Mouse (Mus musculus) adrenal gland, adult 2 months (tissue): ENCODE measurements around the gene Inpp5e. TPM values are rescaled to one million over a fixed set of nuclear protein-coding genes. Genes with fewer than 3 reads are reported as not detected.

Experiments
- DNase-seq: peaks from one replicate; pipeline ENCODE4 v3.0.0; 2021
- polyA plus RNA-seq: library from polyadenylated mRNA; depleted of rRNA; stranded (reverse); fragments of >200 nt; gene quantifications from 2 replicates; pipeline ENCODE4 v1.2.3, GENCODE M21; 2012; rRNA removed
- total RNA-seq, 2 experiments: library from RNA; stranded (reverse); gene quantifications; 2 replicates each; pipeline ENCODE4 v1.2.3; 2021

The Inpp5e gene
- total and polyA plus RNA-seq, 3 experiments: 17.2 to 36.2 (median 18.0) TPM

DNA sequence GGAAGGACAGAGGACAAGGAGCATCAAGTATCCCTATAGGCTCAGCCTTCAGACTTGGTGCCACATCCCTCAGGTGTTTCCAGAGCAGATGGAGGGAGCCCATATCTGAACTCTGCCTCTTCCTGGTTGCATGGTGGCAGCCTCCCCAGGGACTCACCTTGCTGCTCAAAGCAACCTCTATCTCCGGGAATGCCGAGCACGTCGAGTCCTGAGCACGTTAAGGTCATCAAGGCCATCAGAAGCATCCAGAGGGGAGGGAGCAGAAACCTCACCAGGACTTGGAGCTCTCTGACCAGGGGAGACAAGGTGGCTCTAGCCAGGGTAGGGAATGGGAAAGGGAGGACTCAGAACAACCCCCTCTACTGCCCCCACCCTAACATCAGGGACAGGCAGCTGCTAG lies 45.5 kb downstream of the Inpp5e start:
- DNase-seq: no peak

GRCm38 (mm10) chr2:26362991-26363390 lies 46.0 kb downstream of the Inpp5e start:
- DNase-seq: no peak

- DNase-seq: no peak
Observed at GRCm38 (mm10) chr2:26360772-26361171, 48.2 kb downstream of the Inpp5e start, which contains the start of gene Card9. Card9 (minus strand) TSS chr2:26360918.

DNA sequence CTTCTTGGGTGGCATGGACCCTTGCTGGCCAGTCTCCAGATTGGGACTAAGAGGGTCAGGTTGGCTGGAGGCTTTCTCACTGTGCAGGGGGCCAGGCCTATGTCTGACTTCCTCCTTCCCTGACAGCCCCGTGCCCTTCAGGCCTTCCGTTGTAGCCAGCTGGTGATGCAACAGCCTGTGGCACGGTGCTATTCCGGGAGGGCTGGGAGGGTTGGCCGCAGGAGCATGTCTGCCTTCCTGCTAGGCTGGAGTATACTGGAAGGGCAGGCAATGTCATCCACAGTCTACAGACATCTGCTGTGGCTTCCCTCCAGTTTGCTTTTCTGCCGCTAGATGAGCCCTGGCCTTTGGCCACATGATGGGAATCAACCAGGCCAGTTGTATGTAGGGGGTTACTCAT lies 49.0 kb downstream of the Inpp5e start:
- no peak for DNase-seq

GRCm38 (mm10) chr2:26358667-26359320 lies 50.2 kb downstream of the Inpp5e start:
- DNase-seq: no peak

- no peak for DNase-seq
Observed at GRCm38 (mm10) chr2:26357484-26357883, 51.5 kb downstream of the Inpp5e start.

GRCm38 (mm10) chr2:26356678-26357077 lies 52.3 kb downstream of the Inpp5e start:
- DNase-seq: no peak

- DNase-seq: no peak
Observed at GRCm38 (mm10) chr2:26356231-26356630, 52.8 kb downstream of the Inpp5e start.

- no peak for DNase-seq
Observed at GRCm38 (mm10) chr2:26354401-26354800, 54.6 kb downstream of the Inpp5e start.

DNA sequence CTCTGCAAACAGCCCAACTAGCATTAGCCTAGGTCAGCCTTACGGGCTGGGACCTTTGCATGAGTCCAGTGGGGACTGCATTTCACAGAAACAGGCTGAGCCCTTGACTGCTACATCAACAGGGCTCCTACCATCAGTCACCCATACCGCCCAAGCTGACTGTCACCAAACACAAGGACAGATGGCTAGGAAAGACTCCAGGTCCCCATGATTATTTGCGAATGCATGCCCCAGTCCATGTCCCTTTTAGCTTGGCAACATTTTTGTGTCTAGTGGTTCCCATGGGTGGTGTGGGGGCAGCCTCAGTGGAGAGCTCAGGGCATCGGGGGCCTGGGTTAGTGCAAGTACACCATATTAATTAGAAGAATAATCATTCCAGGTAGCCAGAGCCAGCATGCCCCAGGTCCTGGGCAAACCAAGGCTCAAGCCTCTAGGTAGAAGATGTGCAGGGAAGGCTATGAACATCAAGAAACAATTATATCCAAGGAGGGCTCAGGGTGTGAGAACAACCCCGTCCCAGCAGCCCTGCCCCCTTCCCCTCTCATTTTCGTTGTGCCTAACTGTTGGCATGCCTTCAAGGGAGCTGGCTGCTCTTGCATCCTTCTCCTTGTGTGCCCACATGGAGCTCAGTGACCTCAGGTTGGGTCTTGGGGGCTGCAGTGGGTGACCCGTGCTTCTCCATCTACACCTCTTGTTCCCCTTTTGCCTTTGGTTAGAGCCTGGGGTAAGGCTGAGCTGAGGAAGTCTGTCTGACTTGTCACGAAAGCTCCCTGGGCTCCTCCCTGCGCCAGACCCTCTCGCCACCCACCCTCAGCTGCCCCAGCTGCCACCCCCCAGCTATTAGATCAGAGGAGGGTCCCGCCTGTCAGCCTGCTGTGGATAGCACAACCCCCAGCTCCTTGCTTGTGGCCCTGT lies 55.7 kb downstream of the Inpp5e start:
- no peak for DNase-seq

DNA sequence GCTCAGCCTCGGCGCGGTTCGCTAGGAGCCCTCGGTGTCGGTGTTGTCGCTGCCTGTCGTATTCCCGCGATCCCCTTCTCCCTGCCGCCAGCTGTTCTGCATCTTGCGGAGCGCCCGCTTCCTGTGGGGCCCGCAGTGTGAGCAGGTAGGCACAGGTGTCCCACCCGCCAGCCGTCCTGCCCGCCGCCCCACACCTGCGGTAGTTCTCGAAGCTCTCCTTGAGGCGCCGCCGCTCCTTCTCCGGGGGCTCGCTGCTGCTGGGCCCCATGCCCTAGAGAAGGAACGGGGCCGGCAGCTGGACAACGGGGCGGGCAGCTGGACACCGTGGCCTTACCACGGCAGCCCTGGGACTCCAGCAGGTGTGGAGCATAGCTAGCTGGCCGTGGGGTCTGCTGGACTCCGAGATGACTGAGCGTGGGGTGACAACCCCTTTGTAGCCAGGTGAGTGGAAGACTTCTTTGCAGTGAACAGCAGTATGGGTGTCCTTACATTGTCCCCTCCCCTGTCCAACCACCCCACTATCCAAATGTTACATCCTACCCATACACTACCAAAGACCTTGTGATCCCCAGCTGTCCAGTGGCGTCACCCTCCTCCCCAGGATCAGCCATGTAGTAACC lies 56.6 kb downstream of the Inpp5e start:
- no peak for DNase-seq

DNA sequence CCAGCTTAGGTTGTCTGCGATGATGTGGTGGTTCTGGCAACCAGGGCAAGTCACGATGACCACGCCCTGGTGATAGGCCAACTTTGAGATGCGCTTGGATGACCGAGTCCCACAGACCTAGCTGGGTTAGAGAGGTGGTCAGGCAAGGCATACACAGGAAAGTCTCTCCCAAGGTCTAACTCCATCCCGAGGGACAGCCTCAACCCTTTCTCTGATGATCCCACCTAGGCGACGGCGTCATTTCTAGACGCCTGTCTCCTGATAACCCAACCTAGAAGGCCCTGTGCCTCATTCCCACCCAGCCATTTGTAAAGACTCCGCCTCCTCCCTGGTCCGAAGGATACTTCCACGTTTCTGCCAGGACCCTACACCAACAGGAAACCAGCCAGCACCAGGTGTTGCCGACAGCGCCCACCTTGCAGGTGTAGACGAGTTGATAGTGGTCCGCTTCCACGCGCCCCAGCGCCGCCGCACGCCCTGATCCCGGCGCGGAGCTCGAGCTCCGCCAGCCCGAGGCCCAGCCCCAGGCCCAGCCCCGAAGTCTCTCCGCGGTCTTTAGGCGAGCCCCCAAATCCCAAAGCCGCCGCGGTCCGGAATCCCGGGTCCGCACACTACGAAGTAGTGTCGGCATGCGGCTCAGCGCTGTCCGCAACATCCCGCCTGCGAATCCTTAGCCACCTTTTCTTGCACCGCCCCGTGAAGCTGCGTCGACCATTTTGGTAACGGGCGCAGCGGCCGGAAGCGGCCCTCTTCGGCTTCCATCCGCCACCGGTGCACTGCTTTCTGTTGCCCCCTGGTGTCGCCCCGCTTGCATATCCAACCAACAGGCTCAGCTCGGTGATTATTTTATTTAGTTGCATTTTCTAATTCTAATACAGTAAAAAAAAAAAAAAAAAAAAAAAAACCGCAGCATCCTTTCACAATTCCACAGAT lies 57.4 kb downstream of the Inpp5e start, which contains the start of gene Dnlz:
Dnlz (minus strand) TSS at position 753 of the 933 bp plus-strand sequence.
- DNase-seq: peak; percentile 95

DNA sequence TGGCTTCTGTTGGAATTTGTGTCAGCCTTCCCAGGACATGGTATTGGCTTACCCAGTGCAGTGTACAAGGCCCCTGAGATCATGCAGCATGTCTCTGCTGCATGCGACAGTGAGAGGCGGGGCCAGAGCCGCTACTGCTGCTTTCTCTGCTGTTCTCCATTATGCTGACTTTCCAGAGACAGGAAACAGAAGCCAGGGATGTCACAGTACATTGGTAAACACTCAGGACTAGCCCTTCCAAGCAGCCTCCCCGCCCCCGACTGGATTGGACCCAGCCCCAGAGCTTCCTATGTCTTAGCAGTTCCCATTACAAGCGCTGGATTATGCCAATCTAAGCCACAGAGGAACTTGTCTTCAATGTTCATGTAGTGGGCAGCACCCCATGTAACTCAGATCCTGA lies 60.8 kb downstream of the Inpp5e start:
- no peak for DNase-seq

Other genes with a start within 250 kb of the Inpp5e start
- 1 to 10 TPM in 1 of 2 experiments, not detected in 1; 2.6 TPM for gene Lhx3, start 200.9 kb downstream of the Inpp5e start, total RNA-seq
- gene Lhx3, start 200.9 kb downstream of the Inpp5e start, polyA plus RNA-seq: 0.84 and 1.4 TPM in 2 replicates
- gene Qsox2, start 171.7 kb downstream of the Inpp5e start, total RNA-seq: 10 to 100 TPM; 16.6 to 22.5 TPM
- gene Qsox2, start 171.7 kb downstream of the Inpp5e start, polyA plus RNA-seq: 24.3 and 25.4 TPM in 2 replicates
- gene Ccdc187, start 114.6 kb downstream of the Inpp5e start, total RNA-seq: 1 to 10 TPM in 1 of 2 experiments, under 1 TPM in 1; 0.58 to 1.0 TPM
- gene Ccdc187, start 114.6 kb downstream of the Inpp5e start, polyA plus RNA-seq: 0.51 and 0.83 TPM in 2 replicates
- 10 to 100 TPM in 1 of 2 experiments, 1 to 10 TPM in 1; 9.4 to 14.9 TPM for gene Gpsm1, start 93.7 kb downstream of the Inpp5e start, total RNA-seq
- 20.0 and 24.1 TPM in 2 replicates for gene Gpsm1, start 93.7 kb downstream of the Inpp5e start, polyA plus RNA-seq
- 10 to 100 TPM; 20.6 to 25.6 TPM for gene Dnlz, start 57.1 kb downstream of the Inpp5e start, total RNA-seq
- gene Dnlz, start 57.1 kb downstream of the Inpp5e start, polyA plus RNA-seq: 30.6 and 31.1 TPM in 2 replicates
- 1 to 10 TPM; 1.3 to 1.7 TPM for gene Card9, start 48.3 kb downstream of the Inpp5e start, total RNA-seq
- gene Card9, start 48.3 kb downstream of the Inpp5e start, polyA plus RNA-seq: 4.9 and 5.0 TPM in 2 replicates
- 10 to 100 TPM; 19.1 to 23.3 TPM for gene Snapc4, start 28.6 kb downstream of the Inpp5e start, total RNA-seq
- gene Snapc4, start 28.6 kb downstream of the Inpp5e start, polyA plus RNA-seq: 42.8 and 55.3 TPM in 2 replicates
- 100 to 1,000 TPM in 1 of 2 experiments, 10 to 100 TPM in 1; 95.6 to 121 TPM for gene Entr1, start 19.9 kb downstream of the Inpp5e start, total RNA-seq
- 93.3 TPM in 2 replicates for gene Entr1, start 19.9 kb downstream of the Inpp5e start, polyA plus RNA-seq
- 100 to 1,000 TPM; 144 to 148 TPM for gene Pmpca, start 19.9 kb downstream of the Inpp5e start, total RNA-seq
- 50.1 and 79.3 TPM in 2 replicates for gene Pmpca, start 19.9 kb downstream of the Inpp5e start, polyA plus RNA-seq
- gene Sec16a, start 36.0 kb upstream of the Inpp5e start, total RNA-seq: 10 to 100 TPM; 46.4 to 70.8 TPM
- gene Sec16a, start 36.0 kb upstream of the Inpp5e start, polyA plus RNA-seq: 70.1 and 84.9 TPM in 2 replicates
- 10 to 100 TPM; 17.6 to 21.1 TPM for gene Notch1, start 107.5 kb upstream of the Inpp5e start, total RNA-seq
- gene Notch1, start 107.5 kb upstream of the Inpp5e start, polyA plus RNA-seq: 37.1 and 49.2 TPM in 2 replicates
- gene Egfl7, start 170.8 kb upstream of the Inpp5e start, total RNA-seq: 100 to 1,000 TPM in 1 of 2 experiments, 10 to 100 TPM in 1; 71.2 to 146 TPM
- 355 and 444 TPM in 2 replicates for gene Egfl7, start 170.8 kb upstream of the Inpp5e start, polyA plus RNA-seq
- not detected for gene Gm20532, start 177.4 kb upstream of the Inpp5e start, total RNA-seq
- gene Gm20532, start 177.4 kb upstream of the Inpp5e start, polyA plus RNA-seq: not detected in 2 replicates
- gene Agpat2, start 195.2 kb upstream of the Inpp5e start, total RNA-seq: 100 to 1,000 TPM; 469 to 591 TPM
- gene Agpat2, start 195.2 kb upstream of the Inpp5e start, polyA plus RNA-seq: 584 and 714 TPM in 2 replicates
- gene Fam69b, start 219.3 kb upstream of the Inpp5e start, total RNA-seq: 10 to 100 TPM in 1 of 2 experiments, 1 to 10 TPM in 1; 6.9 to 15.7 TPM
- gene Fam69b, start 219.3 kb upstream of the Inpp5e start, polyA plus RNA-seq: 21.8 and 33.4 TPM in 2 replicates